Mouse (Mus musculus): ENCODE measurements at regions not wholly inside any gene's neighbourhood (a gene's known extent, or its start where the extent isn't known, plus 50 kb on each side); places are given as distances from the start of the nearest gene placed in this dataset.

GRCm38 (mm10) chr9:31687686-31688397 lies 223.6 kb upstream of the Tmem45b start:
- H3K4me1 ChIP-seq (ENCODE audit: control insufficient read depth, insufficient read depth, low read length) = no peaks in the 10 kb centered on the region
- H3K4me3 ChIP-seq (ENCODE audit: insufficient read depth, low read length) = no peak overlapping the region
- H3K27ac ChIP-seq (ENCODE audit: insufficient read depth, low read length) = no peak overlapping the region
- TF ChIP-seq CTCF (IDR thresholded peaks at IDR 0.05; ENCODE audit: extremely low read depth, insufficient read depth, low read length) (no peak), POLR2A (IDR thresholded peaks at IDR 0.05; ENCODE audit: extremely low read depth, insufficient read depth, low read length) (no peak)

- TF ChIP-seq CTCF (IDR thresholded peaks at IDR 0.05; ENCODE audit: extremely low read depth, insufficient read depth, low read length) = no peak
- no peak for TF ChIP-seq POLR2A (IDR thresholded peaks at IDR 0.05; ENCODE audit: extremely low read depth, insufficient read depth, low read length)
- H3K4me1 ChIP-seq (ENCODE audit: control insufficient read depth, insufficient read depth, low read length) = no peaks in the 10 kb centered on the region
- H3K27ac ChIP-seq (ENCODE audit: insufficient read depth, low read length) = no peak overlapping the region
- no peak overlapping the region for H3K4me3 ChIP-seq (ENCODE audit: insufficient read depth, low read length)
These were observed 222.2 kb upstream of the Tmem45b start for GRCm38 (mm10) chr9:31686466-31686865.

- no peak overlapping the region for H3K27ac ChIP-seq (ENCODE audit: insufficient read depth, low read length)
- H3K4me1 ChIP-seq (ENCODE audit: control insufficient read depth, insufficient read depth, low read length) = no peaks in the 10 kb centered on the region
- TF ChIP-seq POLR2A (IDR thresholded peaks at IDR 0.05; ENCODE audit: extremely low read depth, insufficient read depth, low read length) = no peak
- no peak for TF ChIP-seq CTCF (IDR thresholded peaks at IDR 0.05; ENCODE audit: extremely low read depth, insufficient read depth, low read length)
- H3K4me3 ChIP-seq (ENCODE audit: insufficient read depth, low read length) = no peak overlapping the region
These were observed 220.5 kb upstream of the Tmem45b start for GRCm38 (mm10) chr9:31684812-31685188.

DNA sequence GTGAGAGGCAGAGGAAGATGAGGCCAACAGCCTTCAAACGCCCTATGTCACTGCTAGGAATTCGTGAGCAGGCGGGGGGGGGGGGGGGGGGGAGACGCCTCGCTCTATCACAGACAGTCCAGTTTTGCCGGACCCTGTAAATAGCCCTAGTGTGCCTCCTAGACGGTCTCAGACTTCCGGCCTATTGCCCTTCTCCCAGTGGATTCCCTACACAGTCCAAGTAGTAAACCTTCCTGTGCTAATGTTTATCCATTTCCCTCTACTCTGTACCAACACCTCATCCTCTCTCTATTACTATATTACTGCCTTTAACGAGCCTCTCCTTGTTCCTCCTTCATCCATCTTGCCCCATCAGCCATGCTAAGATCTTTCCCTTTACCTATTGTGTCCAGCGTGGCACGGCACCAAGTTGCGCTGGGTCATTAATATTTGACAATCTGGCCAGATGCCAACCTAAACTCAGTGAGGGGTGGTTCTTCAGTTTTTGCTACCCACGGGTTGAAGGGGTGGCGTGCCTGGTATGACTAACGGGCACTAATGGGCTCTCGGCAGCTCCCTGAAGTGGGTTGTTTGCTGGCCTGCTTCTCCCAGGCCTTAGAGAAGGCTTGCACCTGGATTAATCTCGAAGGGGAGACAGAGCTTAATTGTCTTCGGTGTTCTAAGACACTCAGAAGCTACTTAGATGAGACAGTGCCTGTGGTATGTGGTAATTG lies 220.0 kb upstream of the Tmem45b start:
- TF ChIP-seq POLR2A (IDR thresholded peaks at IDR 0.05; ENCODE audit: extremely low read depth, insufficient read depth, low read length) (no peak), CTCF (IDR thresholded peaks at IDR 0.05; ENCODE audit: extremely low read depth, insufficient read depth, low read length) (no peak)
- no peak overlapping the region for H3K27ac ChIP-seq (ENCODE audit: insufficient read depth, low read length)
- H3K4me1 ChIP-seq (ENCODE audit: control insufficient read depth, insufficient read depth, low read length) = no peaks in the 10 kb centered on the region
- H3K4me3 ChIP-seq (ENCODE audit: insufficient read depth, low read length) = no peak overlapping the region

- H3K4me1 ChIP-seq (ENCODE audit: control insufficient read depth, insufficient read depth, low read length) = no peaks in the 10 kb centered on the region
- TF ChIP-seq POLR2A (IDR thresholded peaks at IDR 0.05; ENCODE audit: extremely low read depth, insufficient read depth, low read length) = no peak
- TF ChIP-seq CTCF (IDR thresholded peaks at IDR 0.05; ENCODE audit: extremely low read depth, insufficient read depth, low read length) = no peak
These were observed 219.2 kb upstream of the Tmem45b start for GRCm38 (mm10) chr9:31683302-31684081.

GRCm38 (mm10) chr9:31682893-31683292 lies 218.6 kb upstream of the Tmem45b start:
- TF ChIP-seq POLR2A (IDR thresholded peaks at IDR 0.05; ENCODE audit: extremely low read depth, insufficient read depth, low read length) (no peak), CTCF (IDR thresholded peaks at IDR 0.05; ENCODE audit: extremely low read depth, insufficient read depth, low read length) (no peak)
- no peak overlapping the region for H3K27ac ChIP-seq (ENCODE audit: insufficient read depth, low read length)
- H3K4me3 ChIP-seq (ENCODE audit: insufficient read depth, low read length) = no peak overlapping the region
- H3K4me1 ChIP-seq (ENCODE audit: control insufficient read depth, insufficient read depth, low read length) = no peaks in the 10 kb centered on the region

More at GRCm38 (mm10) chr9:31683302-31684081, 219.2 kb upstream of the Tmem45b start:
- Histone ChIP-seq H3K27ac (ENCODE audit: insufficient read depth, low read length) (no peak overlapping the region), H3K4me3 (ENCODE audit: insufficient read depth, low read length) (no peak overlapping the region)

- H3K27ac ChIP-seq (ENCODE audit: insufficient read depth, low read length) = no peak overlapping the region
- TF ChIP-seq CTCF (IDR thresholded peaks at IDR 0.05; ENCODE audit: extremely low read depth, insufficient read depth, low read length) (no peak), POLR2A (IDR thresholded peaks at IDR 0.05; ENCODE audit: extremely low read depth, insufficient read depth, low read length) (no peak)
- no peak overlapping the region for H3K4me3 ChIP-seq (ENCODE audit: insufficient read depth, low read length)
- H3K4me1 ChIP-seq (ENCODE audit: control insufficient read depth, insufficient read depth, low read length) = no peaks in the 10 kb centered on the region
These were observed 212.9 kb upstream of the Tmem45b start for GRCm38 (mm10) chr9:31677150-31677549.

DNA sequence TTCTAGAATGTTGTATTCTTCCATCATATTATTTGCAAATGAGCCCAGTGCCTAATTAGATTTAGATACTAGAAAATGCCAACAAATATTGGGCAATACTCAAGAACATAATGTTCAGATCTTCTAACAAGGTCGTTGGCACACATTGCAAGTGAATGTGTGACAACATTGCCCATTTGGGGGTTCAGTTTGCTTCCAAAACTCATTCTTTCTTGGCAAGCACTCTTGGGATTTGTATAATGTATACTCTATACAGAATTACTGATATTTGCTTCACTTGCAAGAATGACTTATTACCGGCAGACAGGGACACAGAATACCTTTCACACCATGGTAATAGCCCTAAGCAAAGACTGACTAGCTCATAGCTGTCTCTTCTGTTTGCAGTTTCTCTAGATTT lies 194.8 kb upstream of the Tmem45b start:
- TF ChIP-seq CTCF (IDR thresholded peaks at IDR 0.05; ENCODE audit: extremely low read depth, insufficient read depth, low read length) (no peak), POLR2A (IDR thresholded peaks at IDR 0.05; ENCODE audit: extremely low read depth, insufficient read depth, low read length) (no peak)
- Histone ChIP-seq H3K4me1 (ENCODE audit: control insufficient read depth, insufficient read depth, low read length) (no peaks in the 10 kb centered on the region), H3K4me3 (ENCODE audit: insufficient read depth, low read length) (no peak overlapping the region), H3K27ac (ENCODE audit: insufficient read depth, low read length) (no peak overlapping the region)

DNA sequence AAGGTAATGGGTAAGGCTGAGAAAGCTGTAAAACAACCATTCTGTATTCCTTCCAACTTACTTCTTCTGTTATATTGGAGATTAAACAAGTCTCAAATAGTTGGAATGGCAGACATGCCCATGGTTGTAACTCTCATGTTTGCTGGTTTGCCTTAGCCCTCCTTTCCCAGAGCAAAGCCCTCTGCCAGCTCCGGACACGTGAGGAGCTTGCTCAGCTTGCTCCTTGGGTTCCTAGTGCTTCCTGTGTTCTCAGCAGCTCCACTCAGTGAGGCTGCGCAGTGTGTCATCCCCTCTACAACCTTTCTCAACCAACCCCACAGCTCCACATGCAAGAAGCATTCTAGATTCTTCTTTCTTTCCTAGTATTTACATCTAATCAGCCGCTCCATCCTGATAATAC lies 193.3 kb upstream of the Tmem45b start:
- H3K27ac ChIP-seq (ENCODE audit: insufficient read depth, low read length) = no peak overlapping the region
- H3K4me3 ChIP-seq (ENCODE audit: insufficient read depth, low read length) = no peak overlapping the region
- TF ChIP-seq CTCF (IDR thresholded peaks at IDR 0.05; ENCODE audit: extremely low read depth, insufficient read depth, low read length) (no peak), POLR2A (IDR thresholded peaks at IDR 0.05; ENCODE audit: extremely low read depth, insufficient read depth, low read length) (no peak)

More for the DNA sequence above, 193.3 kb upstream of the Tmem45b start:
- no peaks in the 10 kb centered on the region for H3K4me1 ChIP-seq (ENCODE audit: control insufficient read depth, insufficient read depth, low read length)
